Comparison of ENCODE assay signal across 10 mouse cellular contexts in genomic region chr2:57613243-57613642, GRCm38 (mm10).
DNase-seq lines count a peak whose midpoint lies in the region; ATAC-seq lines count a peak whose summit lies in the region.
"Had no signal": no experiment of that assay in that cellular context is flagged by ENCODE, and none has a peak within 500 bp of the region (broad histone marks: within the 10 kb centered on the region; RNA-seq: fewer than 3 reads in every experiment).

No protein-coding gene starts in this region.

- H3K9ac ChIP-seq in hindbrain, embryonic 14.5 days: no peak overlapping the region
- H3K9ac ChIP-seq in midbrain, embryonic 16.5 days (ENCODE audit: low read depth, low read length): no peak overlapping the region
- H3K9ac ChIP-seq: stomach, embryonic 15.5 days had no signal

- H3K4me2 ChIP-seq in hindbrain, embryonic 14.5 days (replicated peaks): peak overlapping the region; percentile 54
- H3K4me2 ChIP-seq in midbrain, embryonic 16.5 days (ENCODE audit: low read length): peak overlapping the region; percentile 47
- H3K4me2 ChIP-seq: stomach, embryonic 15.5 days had no signal

- H3K4me3 ChIP-seq in hindbrain, embryonic 14.5 days (replicated peaks; ENCODE audit: low read length): no peak overlapping the region
- H3K4me3 ChIP-seq in midbrain, embryonic 16.5 days (ENCODE audit: low read depth, low read length): peak overlapping the region; percentile 15; the same call in 1 of the 2 replicates
- H3K4me3 ChIP-seq: stomach, embryonic 15.5 days had no signal

- no peaks in the 10 kb centered on the region for H3K36me3 ChIP-seq in hindbrain, embryonic 14.5 days (replicated peaks; ENCODE audit: control insufficient read depth, insufficient read depth)
- no peaks in the 10 kb centered on the region for H3K36me3 ChIP-seq in midbrain, embryonic 16.5 days (ENCODE audit: control insufficient read depth, insufficient read depth, low read length)
- H3K36me3 ChIP-seq: stomach, embryonic 15.5 days had no signal

- peak; percentile 4 to 15 for DNase-seq in frontal cortex, postnatal 36 days (ENCODE audit: low spot score in 2 of 2)
- no peak for DNase-seq in frontal cortex, postnatal 10 days (ENCODE audit: low spot score in 2 of 2)
- DNase-seq in brain, adult 2 months (ENCODE audit: low read depth, low spot score): peak; percentile 74
- DNase-seq in hindbrain, embryonic 14.5 days (ENCODE audit: low spot score): peak; percentile 59
- DNase-seq in urinary bladder, postnatal 4 days (ENCODE audit: low spot score in 2 of 2): no peak
- DNase-seq in gastrocnemius, postnatal 25 days: no peak
- DNase-seq in kidney, adult 18-20 months: no peak
- DNase-seq: gastrocnemius, postnatal 36 days had no signal

- peaks cover 28% of the 10 kb centered on the region for H3K4me1 ChIP-seq in hindbrain, embryonic 14.5 days (replicated peaks; ENCODE audit: control insufficient read depth, insufficient read depth, low read length)
- peaks cover 6% of the 10 kb centered on the region for H3K4me1 ChIP-seq in midbrain, embryonic 16.5 days (ENCODE audit: control insufficient read depth, insufficient read depth, low read length)
- H3K4me1 ChIP-seq: stomach, embryonic 15.5 days had no signal

- WGBS in hindbrain, embryonic 14.5 days: 28% methylated on average over 10 of the region's 10 CpGs
- WGBS in midbrain, embryonic 16.5 days: 25% methylated on average over 10 of the region's 10 CpGs

- peak; percentile 68; the same call in 1 of the 2 replicates for ATAC-seq in hindbrain, embryonic 14.5 days (ENCODE audit: low FRiP score)
- no peak for ATAC-seq in midbrain, embryonic 16.5 days

- H3K27me3 ChIP-seq in hindbrain, embryonic 14.5 days (ENCODE audit: control insufficient read depth, insufficient read depth, low read length): peaks cover 7% of the 10 kb centered on the region; the same call in 1 of the 2 replicates
- no peaks in the 10 kb centered on the region for H3K27me3 ChIP-seq in midbrain, embryonic 16.5 days (ENCODE audit: control insufficient read depth, insufficient read depth, low read depth, low read length)
- H3K27me3 ChIP-seq: stomach, embryonic 15.5 days had no signal

- no peaks in the 10 kb centered on the region for H3K9me3 ChIP-seq in hindbrain, embryonic 14.5 days (ENCODE audit: control insufficient read depth, low read length)
- no peaks in the 10 kb centered on the region for H3K9me3 ChIP-seq in midbrain, embryonic 16.5 days (replicated peaks; ENCODE audit: control insufficient read depth, low read length, poor library complexity, severe bottlenecking)
- H3K9me3 ChIP-seq: stomach, embryonic 15.5 days had no signal

- H3K27ac ChIP-seq in hindbrain, embryonic 14.5 days: no peak overlapping the region
- H3K27ac ChIP-seq in midbrain, embryonic 16.5 days (ENCODE audit: low read length): no peak overlapping the region
- H3K27ac ChIP-seq: stomach, embryonic 15.5 days had no signal

Comparison
In these comparisons a context has a peak if more than half of its experiments do, and no peak if none do; other contexts are left out.
1. DNase-seq: peak in frontal cortex, postnatal 36 days (2 of 2), brain, adult 2 months (single experiment) and hindbrain, embryonic 14.5 days (single experiment); none in frontal cortex, postnatal 10 days (0 of 2), urinary bladder, postnatal 4 days (0 of 2), gastrocnemius, postnatal 25 days (single experiment) and kidney, adult 18-20 months (single experiment).